Mouse (Mus musculus) CD4-positive, CD25-positive, alpha-beta regulatory T cell, adult 4 months (primary cell): ENCODE data around the gene Pitx2. TPM values are rescaled to one million over a fixed set of nuclear protein-coding genes. Genes with fewer than 3 reads are reported as not detected.

Experiments used
- ATAC-seq: one replicate; pipeline ENCODE4 v1.8.0; 2017
- polyA plus RNA-seq, 2 experiments: library from polyadenylated mRNA; unstranded; fragments of 100-300 nt; shearing (Covaris generic); gene quantifications; one replicate each; pipeline ENCODE4 v1.2.1; 2017

The Pitx2 gene
- polyA plus RNA-seq, 2 experiments from 2014 or later, result 0.42 to 0.55 TPM

DNA sequence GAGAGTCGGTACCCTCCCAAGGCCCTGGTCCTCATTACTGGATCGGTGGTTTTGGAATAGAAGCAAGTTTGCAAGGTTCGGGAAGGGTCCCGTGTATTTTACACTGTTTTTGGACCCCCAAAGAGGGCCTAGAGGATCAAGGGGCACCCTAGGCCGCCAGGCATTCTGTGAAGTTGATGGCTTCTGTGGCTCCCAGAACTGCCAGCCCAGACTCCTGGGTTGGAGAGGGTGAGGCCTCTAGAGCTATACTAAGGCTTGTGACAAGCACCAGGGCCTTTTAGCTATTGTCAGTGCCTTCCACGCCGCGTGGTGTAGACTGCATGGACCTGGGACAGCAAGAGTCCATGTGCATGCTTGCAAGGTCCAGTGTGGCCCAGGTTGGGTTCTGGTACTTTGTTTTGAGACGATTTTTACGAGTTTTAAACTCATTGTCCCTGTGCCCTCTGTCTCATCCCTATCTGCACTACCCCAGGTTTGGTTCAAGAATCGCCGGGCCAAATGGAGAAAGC is 18.2 kb downstream of the Pitx2 start:
- no peak for ATAC-seq

DNA sequence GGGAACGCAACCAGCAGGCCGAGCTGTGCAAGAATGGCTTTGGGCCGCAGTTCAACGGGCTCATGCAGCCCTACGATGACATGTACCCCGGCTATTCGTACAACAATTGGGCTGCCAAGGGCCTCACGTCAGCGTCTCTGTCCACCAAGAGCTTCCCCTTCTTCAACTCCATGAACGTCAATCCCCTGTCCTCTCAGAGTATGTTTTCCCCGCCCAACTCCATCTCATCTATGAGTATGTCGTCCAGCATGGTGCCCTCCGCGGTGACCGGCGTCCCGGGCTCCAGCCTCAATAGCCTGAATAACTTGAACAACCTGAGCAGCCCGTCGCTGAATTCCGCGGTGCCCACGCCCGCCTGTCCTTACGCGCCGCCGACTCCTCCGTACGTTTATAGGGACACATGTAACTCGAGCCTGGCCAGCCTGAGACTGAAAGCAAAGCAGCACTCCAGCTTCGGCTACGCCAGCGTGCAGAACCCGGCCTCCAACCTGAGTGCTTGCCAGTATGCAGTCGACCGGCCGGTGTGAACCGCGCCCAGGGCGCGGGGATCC is 18.8 kb downstream of the Pitx2 start:
- ATAC-seq, result no peak

DNA sequence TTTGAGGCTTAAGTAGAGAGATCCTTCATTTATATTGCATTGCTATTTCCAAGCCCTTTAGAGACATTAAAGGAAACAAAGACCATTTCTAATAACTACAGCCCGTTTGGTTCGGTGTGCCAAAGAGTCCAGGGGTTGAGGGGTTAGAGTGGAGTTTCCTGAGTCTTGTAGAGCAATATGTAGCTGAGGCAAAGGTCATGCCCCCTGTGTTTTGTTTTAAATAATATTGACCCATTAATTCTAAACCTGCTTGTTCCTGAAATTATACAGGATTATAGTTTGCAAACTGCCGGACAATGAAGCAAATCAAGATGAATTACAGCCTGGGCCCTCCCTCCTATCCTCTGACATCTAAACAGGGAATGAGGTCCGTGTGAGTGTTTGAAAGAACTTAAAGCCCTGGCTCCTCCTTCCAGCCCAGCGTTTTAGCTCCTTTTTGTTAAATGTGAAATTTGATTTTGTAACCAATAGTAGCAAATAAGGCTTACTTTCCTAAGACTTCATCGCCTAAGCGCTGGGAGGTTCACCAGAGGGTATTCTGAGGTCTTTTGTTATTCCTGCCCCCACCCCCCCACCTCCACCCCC is 20.5 kb downstream of the Pitx2 start:
- ATAC-seq, result no peak

DNA sequence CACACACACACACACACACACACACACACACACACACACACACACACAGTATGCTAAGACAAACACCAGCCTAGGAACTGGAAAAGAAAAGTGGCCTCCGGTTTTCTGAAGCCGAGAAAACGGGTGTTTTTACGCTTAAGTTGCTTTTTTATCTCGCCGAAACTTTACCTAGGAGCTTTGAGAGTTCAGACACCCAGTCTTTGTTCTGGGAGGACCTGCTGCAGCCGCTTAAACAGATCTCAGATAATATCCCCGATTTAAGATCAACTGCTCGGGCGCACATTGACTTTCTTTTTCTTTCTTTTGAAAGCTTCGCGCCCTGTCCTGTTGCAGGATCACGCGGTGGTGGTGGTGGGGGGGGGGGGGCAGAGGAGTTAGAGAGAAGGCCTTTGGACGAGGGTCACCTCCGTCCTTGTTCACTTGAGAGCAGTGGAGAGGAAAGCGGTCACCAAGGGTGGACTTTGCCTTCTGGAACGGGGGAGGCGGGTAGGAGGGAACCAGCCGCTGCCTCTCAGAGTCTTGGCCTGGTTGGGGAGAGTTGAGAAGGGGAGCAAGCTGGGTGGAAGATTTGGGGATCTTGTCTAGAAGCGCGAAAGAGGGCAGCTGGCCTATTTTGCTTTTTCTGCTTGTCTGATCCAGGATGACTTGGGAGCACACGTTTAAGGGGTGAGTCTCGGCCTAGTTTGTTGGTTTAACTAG is 21.2 kb downstream of the Pitx2 start:
- no peak for ATAC-seq

- no peak for ATAC-seq
These were observed 21.9 kb downstream of the Pitx2 start for GRCm38 (mm10) chr3:129221380-129222260.

GRCm38 (mm10) chr3:129222448-129223290 is 23.0 kb downstream of the Pitx2 start:
- ATAC-seq, result no peak

GRCm38 (mm10) chr3:129223401-129223800 is 23.7 kb downstream of the Pitx2 start:
- ATAC-seq, result no peak

- no peak for ATAC-seq
These were observed 24.5 kb downstream of the Pitx2 start for GRCm38 (mm10) chr3:129223964-129224805.

DNA sequence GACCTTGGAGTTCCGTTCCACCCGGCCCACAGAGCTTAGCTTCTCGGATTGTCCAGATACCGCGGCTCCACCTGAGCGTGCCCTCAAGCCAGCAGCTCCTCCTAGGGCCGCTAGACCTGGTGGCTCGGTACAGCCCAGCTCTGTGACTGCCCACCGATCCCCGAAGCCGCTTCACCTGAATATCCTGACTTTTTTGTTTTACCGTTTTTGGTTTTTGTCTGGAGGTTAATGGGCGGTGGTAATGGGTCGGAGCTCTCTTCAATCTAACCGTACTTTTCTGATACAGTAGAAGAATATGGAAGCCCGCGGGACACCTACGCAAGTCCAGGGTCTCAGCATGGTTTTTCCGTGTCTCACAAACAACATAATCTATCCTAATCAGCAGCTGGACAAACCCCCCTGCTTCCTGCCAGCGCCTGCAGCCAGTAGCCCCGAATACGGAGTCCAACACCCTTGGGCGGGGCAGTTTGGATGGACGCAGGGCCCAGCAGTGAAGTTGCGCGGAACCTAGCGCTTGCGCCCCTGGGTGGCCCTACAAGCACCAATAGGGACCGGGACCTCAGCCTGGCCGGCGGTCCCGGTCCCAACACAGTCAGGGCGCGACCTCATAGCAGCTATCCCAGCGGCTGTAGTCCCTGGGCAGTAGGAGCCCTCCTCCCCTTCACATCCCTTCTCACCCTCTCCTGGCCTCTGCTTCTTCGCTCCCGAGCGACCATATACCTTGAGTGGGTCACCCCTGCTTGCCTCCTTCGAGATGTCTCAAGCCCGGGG is 25.3 kb downstream of the Pitx2 start:
- no peak for ATAC-seq

DNA sequence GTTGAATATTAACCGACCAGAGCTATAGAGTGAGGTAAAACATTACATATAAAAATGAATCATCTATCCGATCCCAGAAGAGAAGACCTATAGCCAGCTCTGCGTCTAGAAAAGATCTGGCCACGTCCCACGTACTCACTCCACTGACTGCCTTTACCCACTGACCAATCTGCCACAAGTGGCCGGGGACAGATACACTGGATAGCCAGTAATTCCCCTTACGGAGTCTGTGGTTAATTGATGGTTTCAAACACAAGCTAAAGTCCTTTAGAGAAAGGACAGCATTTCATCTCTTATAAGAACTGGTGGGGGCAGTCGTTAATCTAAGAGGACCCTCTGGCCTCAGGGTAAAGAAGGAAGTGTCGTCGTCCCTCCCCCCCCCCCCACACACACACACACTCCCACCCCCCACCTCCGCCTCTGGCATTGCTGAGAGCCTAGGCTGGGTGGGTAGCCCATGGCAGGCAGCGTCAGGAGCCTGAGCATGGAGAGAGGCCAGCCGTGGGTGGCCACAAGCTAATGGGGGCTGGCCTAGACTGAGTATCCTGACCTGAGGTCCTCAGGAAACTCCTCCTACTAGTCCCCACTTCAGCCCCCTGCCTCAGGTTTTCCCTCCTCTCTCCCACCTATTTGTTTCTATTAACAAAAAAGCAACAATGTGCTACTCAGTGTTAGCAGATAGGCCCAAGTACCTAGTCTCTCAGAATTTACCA is 26.1 kb downstream of the Pitx2 start:
- no peak for ATAC-seq

DNA sequence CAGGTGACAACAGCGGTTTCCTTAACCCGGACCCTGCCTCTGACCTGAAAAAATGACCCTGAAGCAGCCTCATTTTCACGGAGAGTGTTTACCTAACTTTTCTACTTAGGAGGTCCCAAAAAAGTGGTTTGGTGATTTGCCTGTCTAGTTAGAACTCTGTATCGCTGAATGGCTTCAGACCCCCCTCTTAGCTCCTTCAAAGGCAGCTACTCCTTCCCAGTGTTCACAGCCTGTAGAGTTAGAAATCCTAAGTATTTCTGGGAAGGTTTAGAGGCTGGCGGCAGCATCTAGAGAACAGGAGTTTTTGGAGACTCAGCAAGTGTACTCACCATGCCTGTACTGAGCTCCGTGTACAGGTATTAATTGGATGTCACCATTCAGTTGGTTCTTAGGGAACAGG is 27.0 kb downstream of the Pitx2 start:
- no peak for ATAC-seq

DNA sequence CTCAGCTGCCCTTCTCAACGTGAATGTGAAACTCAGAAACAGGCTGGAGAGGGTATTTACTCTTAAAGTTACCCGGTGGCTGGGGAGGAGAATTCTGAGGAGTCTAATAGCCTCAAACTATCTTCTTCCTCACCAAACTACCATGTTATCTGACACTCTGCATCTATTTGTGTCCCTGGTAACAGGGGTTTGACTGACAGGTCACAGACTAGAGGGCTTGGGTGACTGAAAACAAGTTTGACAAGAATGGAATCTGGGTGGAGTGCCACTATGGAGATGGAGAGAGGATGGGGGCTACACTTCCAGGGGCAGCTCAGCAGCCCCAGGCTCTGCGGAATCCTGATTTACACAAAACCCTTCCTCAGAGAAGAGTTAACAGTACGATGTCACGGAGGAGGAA is 27.7 kb downstream of the Pitx2 start:
- ATAC-seq, result no peak

- no peak for ATAC-seq
These were observed 38.3 kb downstream of the Pitx2 start for GRCm38 (mm10) chr3:129238010-129238409.

- no peak for ATAC-seq
These were observed 39.1 kb downstream of the Pitx2 start for GRCm38 (mm10) chr3:129238664-129239258.

DNA sequence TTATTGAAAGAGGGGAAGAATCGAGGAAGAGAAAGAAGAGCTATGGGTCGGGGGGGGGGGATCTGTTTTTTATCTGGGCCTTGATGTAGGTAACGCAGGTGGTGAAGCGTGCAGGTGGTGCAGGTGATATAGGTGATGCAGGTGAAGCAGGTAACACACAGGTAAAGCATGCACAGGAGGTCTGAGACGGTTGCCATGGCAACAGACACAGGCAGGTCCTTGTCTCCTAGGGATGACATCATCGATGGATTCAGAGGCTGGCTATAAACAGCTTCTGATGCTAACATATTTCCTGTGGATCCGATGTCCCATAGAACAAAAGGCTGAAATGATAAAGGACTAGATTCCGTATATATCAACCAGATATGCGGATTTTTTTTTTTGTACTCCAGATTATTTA is 51.3 kb downstream of the Pitx2 start:
- no peak for ATAC-seq

GRCm38 (mm10) chr3:129254246-129254645 is 54.6 kb downstream of the Pitx2 start:
- no peak for ATAC-seq

- no peak for ATAC-seq
These were observed 56.6 kb downstream of the Pitx2 start for GRCm38 (mm10) chr3:129256283-129256682.

- no peak for ATAC-seq
These were observed 57.1 kb downstream of the Pitx2 start for GRCm38 (mm10) chr3:129256766-129257165.

DNA sequence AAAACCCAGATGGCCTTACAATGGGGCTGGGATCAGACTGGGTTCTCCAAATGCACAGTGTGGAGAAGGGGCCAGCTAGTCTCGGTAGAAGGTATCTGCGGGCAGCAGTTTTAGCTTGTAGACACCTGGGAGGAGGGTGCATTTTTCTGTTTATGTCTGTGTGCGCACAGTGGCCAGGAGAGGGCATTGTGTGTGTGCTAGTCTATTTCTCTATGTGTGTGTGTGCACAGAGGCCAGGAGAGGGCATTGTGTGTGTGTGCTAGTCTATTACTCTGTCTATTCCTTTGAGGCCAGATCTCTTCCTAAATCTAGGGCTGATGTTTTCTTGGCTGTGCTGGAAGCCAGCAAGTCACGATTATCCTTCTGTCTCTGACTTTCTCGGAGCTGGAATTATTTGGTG is 58.8 kb downstream of the Pitx2 start:
- ATAC-seq, result no peak
